Mouse (Mus musculus): Measurements from ENCODE around the gene Degs1.

GRCm38 (mm10) chr1:182256041-182256680 is 26.4 kb downstream of the Degs1 start:
- TF ChIP-seq CTCF (IDR thresholded peaks at IDR 0.05) (no peak), EP300 (IDR thresholded peaks at IDR 0.05; ENCODE audit: insufficient read depth, low read depth, low read length) (no peak)

All from heart, adult 2 months (tissue).